Mouse (Mus musculus) heart, adult 11 months (tissue): Measurements from ENCODE around the gene Hist1h3a.
A peak's percentile ranks its signal among the peaks of the same experiment; 100 is the strongest.

Experiments
- DNase-seq: peaks from one replicate; pipeline ENCODE4 v3.0.0; 2022

The Hist1h3a gene

GRCm38 (mm10) chr13:23740256-23740840 lies 21.8 kb downstream of the Hist1h3a start:
- peak; percentile 52 for DNase-seq

DNA sequence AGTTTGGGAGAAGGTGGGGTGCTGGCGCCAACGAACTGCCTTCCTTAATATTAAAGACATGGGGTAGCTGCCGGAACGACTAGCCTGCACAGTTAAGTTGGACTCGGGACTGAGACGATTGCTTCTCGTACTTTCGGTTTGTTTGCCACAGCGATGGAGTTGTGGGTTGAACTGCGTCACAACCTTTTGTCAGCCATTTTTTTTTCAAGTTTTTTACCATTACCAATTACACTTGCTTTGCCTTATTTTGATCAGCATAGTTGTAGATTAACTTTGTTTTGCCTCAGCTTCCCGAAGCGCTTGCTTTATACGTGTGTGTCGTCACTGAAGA lies 22.3 kb downstream of the Hist1h3a start:
- DNase-seq: no peak

GRCm38 (mm10) chr13:23739069-23739921 lies 22.9 kb downstream of the Hist1h3a start:
- DNase-seq: peak; percentile 100

- DNase-seq: peak; percentile 100
Observed at GRCm38 (mm10) chr13:23738677-23739068, 23.5 kb downstream of the Hist1h3a start, which contains the start of gene Hist1h1c. Gene Hist1h1c (plus strand): TSS chr13:23738808.

DNA sequence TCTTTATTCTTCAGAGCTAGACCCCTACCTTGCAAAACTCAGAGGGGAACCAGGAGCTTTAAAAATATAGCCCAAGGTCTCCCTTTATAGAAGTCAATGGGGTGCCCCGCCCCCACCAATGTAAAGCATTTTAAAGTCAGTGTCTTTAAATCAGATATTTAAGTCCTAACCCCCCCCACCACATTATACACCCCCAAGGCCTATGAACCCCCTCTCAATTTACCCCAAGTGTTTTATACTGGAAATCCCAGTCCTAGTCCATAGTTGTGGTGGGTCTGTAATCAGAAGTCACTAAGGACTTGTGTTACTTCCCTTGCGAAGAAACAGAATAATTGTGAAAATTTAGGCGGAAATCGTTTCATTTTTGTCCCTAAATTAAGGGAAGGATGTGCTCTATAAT lies 24.1 kb downstream of the Hist1h3a start:
- peak; percentile 87 for DNase-seq

DNA sequence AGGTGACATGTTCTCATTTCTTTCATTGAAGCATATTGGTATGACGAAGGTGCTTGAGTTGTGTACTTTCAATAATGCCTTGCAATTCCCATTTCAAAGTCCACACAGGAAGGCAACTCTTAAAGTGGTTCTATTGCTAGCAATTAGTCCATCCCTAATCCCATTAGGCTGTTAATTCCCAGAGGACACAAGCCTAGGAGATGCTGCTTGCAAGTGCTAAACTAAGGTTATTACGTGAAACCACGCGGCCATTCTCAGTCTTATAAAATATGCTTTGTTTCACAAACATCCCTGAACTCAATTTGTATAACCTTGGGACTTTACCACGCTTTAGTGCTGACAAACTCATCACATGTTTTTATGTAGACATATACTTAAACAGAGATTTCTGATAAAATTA lies 25.1 kb downstream of the Hist1h3a start:
- peak; percentile 62 for DNase-seq

GRCm38 (mm10) chr13:23732156-23732804 lies 29.9 kb downstream of the Hist1h3a start:
- peak; percentile 81 for DNase-seq

GRCm38 (mm10) chr13:23730479-23730878 lies 31.7 kb downstream of the Hist1h3a start:
- peak; percentile 93 for DNase-seq

DNA sequence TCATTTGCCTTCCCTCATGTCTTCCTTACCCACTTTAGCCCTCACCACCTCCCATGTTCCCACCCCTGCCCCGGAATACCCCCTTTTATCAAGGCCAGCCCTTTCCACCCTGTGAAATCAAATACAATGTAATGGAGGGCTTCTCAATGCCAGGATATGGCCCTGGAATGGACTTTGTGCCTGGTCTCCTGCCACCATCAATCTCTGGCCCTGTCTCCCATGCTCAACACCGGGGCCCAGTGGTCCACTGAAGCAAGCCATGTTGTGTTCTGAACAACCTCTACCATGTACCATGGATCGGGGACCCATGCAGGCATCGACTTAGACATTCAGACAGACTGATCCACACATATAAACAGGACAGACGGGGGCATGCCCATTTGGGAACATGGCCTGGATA lies 32.5 kb downstream of the Hist1h3a start:
- peak; percentile 87 for DNase-seq

- DNase-seq: peak; percentile 96
Observed at GRCm38 (mm10) chr13:23729192-23729525, 33.0 kb downstream of the Hist1h3a start.

- peak; percentile 91 for DNase-seq
Observed at GRCm38 (mm10) chr13:23728472-23729191, 33.6 kb downstream of the Hist1h3a start.

DNA sequence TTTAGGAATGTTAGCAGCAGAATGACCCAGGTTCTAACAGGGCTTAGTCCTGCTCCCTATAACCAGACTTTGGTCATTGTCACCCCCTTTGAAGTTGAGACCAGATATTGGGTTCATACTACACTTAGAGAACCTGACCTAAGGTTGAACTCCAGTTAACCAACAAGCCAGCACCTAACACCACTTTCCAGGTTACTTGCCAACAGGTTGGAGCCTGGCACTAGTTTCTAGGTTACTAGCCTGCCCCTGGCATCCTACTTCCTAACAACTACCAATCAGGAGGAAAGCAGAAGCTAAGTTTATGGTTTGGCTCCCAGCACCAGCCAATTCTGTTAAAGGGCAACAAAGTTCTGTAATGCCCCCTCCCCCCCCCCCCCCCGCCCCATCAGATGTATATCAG lies 37.0 kb downstream of the Hist1h3a start:
- DNase-seq: peak; percentile 50

DNA sequence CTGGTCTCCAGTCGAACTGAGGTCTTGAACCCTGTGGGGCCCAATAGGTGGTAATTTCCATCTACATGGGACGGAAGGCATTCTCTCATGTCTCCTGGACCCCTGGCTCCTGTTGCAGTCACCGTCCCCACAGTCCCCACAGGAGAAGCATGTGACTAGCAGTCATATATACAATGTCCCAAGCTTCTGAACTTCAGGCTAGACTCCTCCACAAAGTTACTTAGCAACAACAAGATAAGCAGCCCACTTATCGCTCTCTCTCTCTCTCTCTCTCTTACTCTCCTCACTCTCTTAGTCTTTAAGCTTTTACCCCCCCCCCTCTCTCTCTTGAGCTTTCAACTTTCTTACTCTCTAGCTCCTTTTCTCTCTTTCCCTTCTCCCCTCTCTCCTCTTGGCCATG lies 37.9 kb downstream of the Hist1h3a start:
- no peak for DNase-seq

- DNase-seq: peak; percentile 86
Observed at GRCm38 (mm10) chr13:23717593-23718245, 44.5 kb downstream of the Hist1h3a start.

DNA sequence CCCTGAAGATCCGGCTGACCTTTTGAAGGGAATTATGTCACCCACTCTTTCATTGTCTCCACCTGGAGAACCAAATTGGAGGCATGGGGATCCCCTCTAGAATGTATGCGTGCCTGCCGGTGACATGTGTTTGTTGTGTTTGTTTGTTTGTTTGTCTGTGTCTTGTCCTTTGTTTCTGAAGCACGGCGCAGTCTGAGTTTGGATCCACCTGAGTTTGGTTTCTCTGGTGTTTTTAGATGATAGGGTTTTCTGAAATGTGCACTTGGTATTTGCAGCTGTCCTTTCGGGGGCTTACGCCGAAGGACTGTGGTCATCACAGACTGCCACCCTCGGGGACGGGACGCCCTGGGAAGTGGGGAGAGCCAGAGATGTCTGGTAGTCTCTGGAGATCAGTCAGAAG lies 45.0 kb downstream of the Hist1h3a start:
- peak; percentile 84 for DNase-seq

- DNase-seq: peak; percentile 90
Observed at GRCm38 (mm10) chr13:23716261-23717042, 45.7 kb downstream of the Hist1h3a start.
